Comparison of ENCODE assay signal across 8 mouse cellular contexts in genomic region chr10:42633361-42634121, GRCm38 (mm10). TPM values are rescaled to one million over a fixed set of nuclear protein-coding genes. Genes with fewer than 3 reads are reported as not detected.
A peak's percentile ranks its signal among the peaks of the same experiment; 100 is the strongest.
DNase-seq lines count a peak whose midpoint lies in the region; ATAC-seq lines count a peak whose summit lies in the region.

No protein-coding gene starts in this region.

- H3K27ac ChIP-seq in lung, embryonic 16.5 days (ENCODE audit: low read length) = no peak overlapping the region
- H3K27ac ChIP-seq in forebrain, embryonic 12.5 days = peak overlapping the region; percentile 97
- no peak overlapping the region for H3K27ac ChIP-seq in midbrain, embryonic 13.5 days

- H3K36me3 ChIP-seq in lung, embryonic 16.5 days (ENCODE audit: control insufficient read depth, insufficient read depth, low read length) = no peaks in the 10 kb centered on the region
- no peaks in the 10 kb centered on the region for H3K36me3 ChIP-seq in forebrain, embryonic 12.5 days (replicated peaks)
- H3K36me3 ChIP-seq in midbrain, embryonic 13.5 days = no peaks in the 10 kb centered on the region

- ATAC-seq in lung, embryonic 16.5 days (ENCODE audit: low read depth) = no peak
- no peak for ATAC-seq in forebrain, embryonic 12.5 days (ENCODE audit: low FRiP score)
- ATAC-seq in midbrain, embryonic 13.5 days = no peak

- H3K4me3 ChIP-seq in lung, embryonic 16.5 days (ENCODE audit: low read length) = peak overlapping the region; percentile 48
- peak overlapping the region; percentile 36 for H3K4me3 ChIP-seq in forebrain, embryonic 12.5 days (replicated peaks)
- peak overlapping the region; percentile 31 for H3K4me3 ChIP-seq in midbrain, embryonic 13.5 days (replicated peaks)

- 0 out of 2 replicates have a peak overlapping the region, but pooled peaks have one; percentile 21 for H3K9ac ChIP-seq in lung, embryonic 16.5 days (ENCODE audit: low read length)
- peak overlapping the region; percentile 49 for H3K9ac ChIP-seq in forebrain, embryonic 12.5 days
- peak overlapping the region; percentile 32 for H3K9ac ChIP-seq in midbrain, embryonic 13.5 days (replicated peaks)

- intact Hi-C loops in left cerebral cortex, postnatal 36 days (cut with DNase I) = no loop called here

- DNase-seq in lung, postnatal 10 days = no peak
- DNase-seq in kidney, adult 9 months = peak; percentile 20
- no peak for DNase-seq in left cerebral cortex, postnatal 36 days (ENCODE audit: low spot score in 2 of 2)
- no peak for DNase-seq in right cerebral cortex, adult 2 months (ENCODE audit: low spot score in 2 of 2)
- no peak for DNase-seq in gastrocnemius, postnatal 25 days

- H3K9me3 ChIP-seq in lung, embryonic 16.5 days (ENCODE audit: control insufficient read depth, low read length) = no peaks in the 10 kb centered on the region
- no peaks in the 10 kb centered on the region for H3K9me3 ChIP-seq in forebrain, embryonic 12.5 days
- no peaks in the 10 kb centered on the region for H3K9me3 ChIP-seq in midbrain, embryonic 13.5 days

- peaks cover 17% of the 10 kb centered on the region for H3K4me1 ChIP-seq in lung, embryonic 16.5 days (replicated peaks; ENCODE audit: control insufficient read depth, insufficient read depth, low read length)
- H3K4me1 ChIP-seq in forebrain, embryonic 12.5 days = peaks cover 83% of the 10 kb centered on the region
- H3K4me1 ChIP-seq in midbrain, embryonic 13.5 days (replicated peaks) = peaks cover 62% of the 10 kb centered on the region

- H3K4me2 ChIP-seq in lung, embryonic 16.5 days (ENCODE audit: low read depth, low read length) = peak overlapping the region; percentile 73
- peak overlapping the region; percentile 66 for H3K4me2 ChIP-seq in forebrain, embryonic 12.5 days
- peak overlapping the region; percentile 60 for H3K4me2 ChIP-seq in midbrain, embryonic 13.5 days (replicated peaks)

- 11% methylated on average over 23 of the region's 23 CpGs for WGBS in lung, embryonic 16.5 days
- 6% methylated on average over 23 of the region's 23 CpGs for WGBS in forebrain, embryonic 12.5 days
- WGBS in midbrain, embryonic 13.5 days = 12% methylated on average over 23 of the region's 23 CpGs

- peaks cover 78% of the 10 kb centered on the region for H3K27me3 ChIP-seq in lung, embryonic 16.5 days (ENCODE audit: control insufficient read depth, insufficient read depth, low read depth, low read length)
- H3K27me3 ChIP-seq in forebrain, embryonic 12.5 days = peaks cover 51% of the 10 kb centered on the region
- peaks cover 82% of the 10 kb centered on the region for H3K27me3 ChIP-seq in midbrain, embryonic 13.5 days

RNA-seq across cellular contexts. Expression of gene Ostm1, which starts 49.9 kb away (rescaled TPM):
- polyA plus RNA-seq in lung, embryonic 16.5 days (2015; fragmentation: Nextera tagmentation; extraction: Ambion mirVana) = 13.3 and 14.7 TPM in 2 replicates
- polyA plus RNA-seq in forebrain, embryonic 12.5 days (2016; fragmentation: Nextera tagmentation; extraction: Ambion mirVana) = 63.1 and 65.4 TPM in 2 replicates
- polyA plus RNA-seq in midbrain, embryonic 13.5 days (2015; fragmentation: Nextera tagmentation; extraction: Ambion mirVana) = 35.6 and 37.4 TPM in 2 replicates
- 10 to 100 TPM; 47.1 to 55.2 TPM for total RNA-seq in left cerebral cortex, postnatal 36 days (2021)
- total RNA-seq in gastrocnemius, postnatal 25 days (2021) = 10 to 100 TPM; 18.0 to 20.6 TPM

RNA-seq across cellular contexts. Expression of gene Nr2e1, which starts 50.1 kb away (rescaled TPM):
- not detected in 2 replicates for polyA plus RNA-seq in lung, embryonic 16.5 days (2015; fragmentation: Nextera tagmentation; extraction: Ambion mirVana)
- 104 TPM in 2 replicates for polyA plus RNA-seq in forebrain, embryonic 12.5 days (2016; fragmentation: Nextera tagmentation; extraction: Ambion mirVana)
- polyA plus RNA-seq in midbrain, embryonic 13.5 days (2015; fragmentation: Nextera tagmentation; extraction: Ambion mirVana) = 14.8 and 16.9 TPM in 2 replicates
- total RNA-seq in left cerebral cortex, postnatal 36 days (2021) = 10 to 100 TPM; 12.1 to 12.9 TPM
- total RNA-seq in gastrocnemius, postnatal 25 days (2021) = not detected

Comparison
In these comparisons a context has a peak if more than half of its experiments do, and no peak if none do; other contexts are left out.
1. RNA of gene Nr2e1, which starts 50.1 kb away (polyA plus RNA-seq): 104 TPM in forebrain, embryonic 12.5 days and 14.8 to 16.9 TPM in midbrain, embryonic 13.5 days; not detected in lung, embryonic 16.5 days; every median in the first group is over 10 times any median in the second.
2. Peak in every context shown above with its lines, with median percentiles within 50 percentile points of each other: H3K4me2 ChIP-seq, H3K4me3 ChIP-seq and H3K9ac ChIP-seq.